Mouse (Mus musculus): ENCODE measurements around the gene Zdhhc22.

Gene Zdhhc22

DNA sequence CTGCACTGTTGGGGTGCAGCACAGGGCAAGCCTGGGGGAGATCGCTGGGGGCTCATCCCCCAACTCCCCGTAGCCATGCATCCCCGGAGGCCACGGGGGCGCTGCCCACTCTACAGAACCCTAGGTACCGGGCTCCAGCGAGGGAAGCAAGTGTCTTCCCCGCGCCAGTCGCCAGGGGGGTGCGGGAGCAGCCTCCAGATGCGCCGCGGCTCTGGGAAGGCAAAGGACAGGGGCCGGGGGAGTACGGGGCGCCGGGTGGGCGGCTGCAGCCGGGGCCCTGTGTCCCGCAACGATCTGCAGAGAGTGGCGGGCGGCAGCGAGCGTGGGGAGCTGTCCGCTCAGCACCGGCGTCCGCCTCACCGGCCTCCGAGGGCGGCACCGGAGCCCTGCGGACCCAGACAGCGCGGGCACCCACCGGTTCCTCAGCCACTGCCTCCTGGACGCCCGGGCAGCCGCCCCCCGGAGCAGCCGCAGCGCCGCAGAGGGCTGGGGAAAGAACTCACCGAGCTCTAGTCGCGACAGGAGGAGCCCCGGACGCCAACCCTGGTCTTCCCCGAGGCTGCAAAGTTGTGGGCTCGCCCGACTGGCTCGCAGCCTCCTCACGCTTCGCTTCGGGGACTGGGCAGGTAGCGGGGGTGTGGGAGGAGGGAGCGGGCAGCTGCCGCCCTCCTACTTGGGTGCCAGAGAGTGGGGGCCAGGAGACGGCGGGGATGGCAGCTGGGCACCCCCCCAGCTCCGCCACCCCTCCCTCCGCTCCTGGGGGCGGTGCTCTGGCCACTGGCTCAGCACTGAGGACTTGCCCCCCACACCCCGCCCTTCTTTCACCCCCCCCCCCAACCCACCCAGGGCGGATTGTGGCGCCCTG is at the start of gene Zdhhc22:
Zdhhc22 (minus strand) TSS at position 541 of the 865 bp plus-strand sequence.
- no peak for DNase-seq

DNA sequence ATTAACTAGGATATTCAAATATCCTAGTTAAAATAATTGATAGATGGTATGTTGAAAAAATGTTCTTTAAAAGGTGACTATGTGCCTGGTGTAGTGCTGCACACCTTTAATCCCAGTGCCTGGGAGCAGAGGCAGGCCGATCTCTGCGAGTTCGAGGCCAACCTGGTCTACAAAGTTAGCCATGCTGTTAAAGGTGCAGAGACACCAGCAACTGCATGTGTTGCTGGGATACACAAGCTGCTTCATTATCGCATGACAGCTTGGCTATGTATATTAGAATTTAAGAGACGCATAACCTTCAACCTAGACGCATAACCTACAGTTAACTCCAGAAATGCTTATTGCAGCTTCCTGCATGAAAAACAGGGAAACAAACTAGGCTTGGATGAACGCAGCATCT is 46.4 kb upstream of the Zdhhc22 start:
- DNase-seq, result no peak

DNA sequence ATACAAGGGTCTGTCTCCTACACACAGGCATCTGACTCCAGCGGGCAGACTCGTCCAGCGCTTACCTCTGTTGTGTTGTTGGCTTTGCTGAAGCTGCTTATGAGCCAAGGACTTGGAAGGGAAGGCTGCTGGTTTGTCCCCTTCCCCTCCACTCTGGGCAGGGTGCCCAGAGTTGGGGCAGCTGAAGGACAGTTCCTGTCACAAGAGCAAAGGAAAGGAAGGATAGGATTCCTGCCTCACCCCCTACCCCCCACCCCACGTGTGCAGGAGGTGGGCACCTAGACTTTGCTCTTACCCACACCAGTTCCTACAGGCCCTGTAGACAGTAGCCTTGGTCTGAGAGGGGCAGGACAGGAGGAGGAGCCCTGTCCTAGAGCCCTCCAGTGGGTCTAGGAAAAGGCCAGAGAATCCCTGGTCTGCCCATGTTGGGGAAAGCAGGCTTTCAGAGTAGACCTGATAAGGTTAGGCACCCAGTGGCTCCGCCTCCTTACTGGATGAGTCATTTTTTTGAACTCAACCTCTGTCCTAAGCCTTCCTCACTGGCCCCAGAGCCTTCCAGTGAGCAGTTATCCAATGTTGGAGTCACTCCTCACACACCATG is 41.0 kb upstream of the Zdhhc22 start:
- DNase-seq, result no peak

- DNase-seq, result no peak
Observed at GRCm38 (mm10) chr12:87029251-87029976, 39.2 kb upstream of the Zdhhc22 start.

DNA sequence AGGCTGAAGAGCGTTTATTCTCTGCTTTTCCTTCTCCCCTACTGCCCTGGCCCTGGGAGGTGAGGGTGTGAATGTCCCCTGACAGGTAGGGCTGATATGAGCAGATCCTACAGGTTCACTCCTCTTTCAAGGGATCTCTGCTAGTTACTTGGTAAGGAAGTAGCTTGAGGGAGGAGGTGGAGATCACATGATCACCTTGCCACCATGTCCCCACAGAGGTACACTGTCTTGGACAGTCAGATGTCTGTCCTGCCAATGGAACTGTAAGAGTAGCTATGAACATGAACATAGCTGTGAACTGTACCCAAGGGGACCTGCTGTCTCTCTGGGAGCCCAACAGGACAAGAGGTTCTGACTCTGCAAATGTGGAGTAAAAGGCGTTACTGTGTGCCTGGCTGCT is 37.8 kb upstream of the Zdhhc22 start:
- no peak for DNase-seq

GRCm38 (mm10) chr12:87027391-87027790 is 37.2 kb upstream of the Zdhhc22 start:
- no peak for DNase-seq

DNA sequence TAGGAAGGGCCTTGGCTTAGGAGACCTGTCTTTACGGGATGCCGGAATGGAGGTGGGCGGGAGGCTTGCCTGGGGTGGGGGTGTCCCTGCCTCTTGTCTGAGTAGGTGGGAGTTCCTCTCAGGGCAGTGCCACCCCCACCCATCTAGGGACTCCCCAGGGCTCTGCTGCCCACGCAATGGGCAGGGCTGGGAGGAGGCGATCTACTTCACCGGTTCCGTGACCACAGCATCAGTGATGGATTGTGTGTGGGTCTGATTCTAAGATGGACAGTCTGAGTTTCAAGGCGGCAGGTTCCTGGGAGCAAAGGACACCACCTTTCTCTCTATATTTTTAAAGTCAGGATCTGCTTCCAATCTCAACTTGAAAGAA is 36.6 kb upstream of the Zdhhc22 start:
- DNase-seq, result peak; percentile 29

- peak; percentile 83 for DNase-seq
Observed at GRCm38 (mm10) chr12:87026109-87026870, 36.1 kb upstream of the Zdhhc22 start.

- DNase-seq, result no peak
Observed at GRCm38 (mm10) chr12:87023456-87023855, 33.2 kb upstream of the Zdhhc22 start.

DNA sequence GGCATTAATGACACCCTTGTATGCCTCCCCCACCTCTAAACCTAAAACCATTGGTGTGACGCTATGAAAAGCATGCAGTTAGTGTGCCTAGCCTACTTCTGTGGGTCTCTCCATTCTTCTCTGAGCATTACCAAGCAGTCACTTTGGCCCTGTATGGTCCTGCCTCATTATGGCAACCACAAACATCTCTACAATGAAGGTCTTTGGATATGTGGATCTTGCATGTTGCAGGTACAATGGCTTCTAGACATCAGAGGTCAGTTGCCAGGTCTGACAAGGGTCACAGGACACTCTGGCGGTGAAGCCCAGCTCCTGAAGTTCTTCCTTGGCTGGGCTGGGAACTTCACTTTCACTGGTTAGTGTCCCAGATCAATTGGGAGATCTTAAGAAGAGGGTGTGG is 31.8 kb upstream of the Zdhhc22 start:
- DNase-seq, result no peak

GRCm38 (mm10) chr12:87021040-87021439 is 30.8 kb upstream of the Zdhhc22 start, which contains the start of gene Tmem63c:
Tmem63c (plus strand) TSS chr12:87021340.
- DNase-seq, result no peak

- DNase-seq, result no peak
Observed at GRCm38 (mm10) chr12:87018756-87019155, 28.5 kb upstream of the Zdhhc22 start.

DNA sequence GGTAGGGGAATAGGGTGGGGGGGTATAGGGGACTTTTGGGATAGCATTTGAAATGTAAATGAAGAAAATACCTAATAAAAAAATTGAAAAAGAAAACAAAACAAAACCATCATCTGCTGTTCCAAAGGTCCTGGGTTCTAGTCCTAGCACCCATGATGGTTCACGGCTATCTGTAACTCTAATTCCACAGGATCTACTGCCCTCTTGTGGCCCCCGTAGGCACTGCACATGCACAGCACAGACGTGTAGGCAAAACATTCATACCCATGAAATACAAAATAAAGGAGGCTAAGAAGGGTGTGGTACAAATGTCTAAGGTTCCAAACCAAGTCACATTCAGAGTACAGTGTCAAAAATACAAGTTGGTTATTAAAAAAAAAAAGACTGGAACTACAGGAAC is 26.8 kb upstream of the Zdhhc22 start:
- DNase-seq, result no peak

DNA sequence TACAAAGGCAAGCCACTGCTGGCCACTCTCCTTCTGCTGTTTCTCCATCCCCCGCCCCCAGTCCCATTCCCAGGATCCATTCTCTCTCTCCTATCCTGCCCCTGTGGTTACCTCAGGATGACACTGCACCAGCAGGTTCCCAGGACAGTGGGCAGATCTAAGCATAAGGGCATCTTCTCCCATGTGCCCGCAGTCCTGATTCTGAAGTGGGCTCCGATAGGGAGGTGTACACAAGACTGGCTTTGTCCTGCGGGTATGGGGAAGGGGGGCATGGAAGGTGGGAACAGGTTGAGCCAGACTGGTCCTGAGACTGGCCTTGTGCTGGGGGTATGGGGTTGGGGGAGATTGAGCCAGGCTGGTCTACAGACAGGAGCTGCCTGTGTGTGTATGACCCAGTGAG is 14.4 kb upstream of the Zdhhc22 start:
- no peak for DNase-seq

DNA sequence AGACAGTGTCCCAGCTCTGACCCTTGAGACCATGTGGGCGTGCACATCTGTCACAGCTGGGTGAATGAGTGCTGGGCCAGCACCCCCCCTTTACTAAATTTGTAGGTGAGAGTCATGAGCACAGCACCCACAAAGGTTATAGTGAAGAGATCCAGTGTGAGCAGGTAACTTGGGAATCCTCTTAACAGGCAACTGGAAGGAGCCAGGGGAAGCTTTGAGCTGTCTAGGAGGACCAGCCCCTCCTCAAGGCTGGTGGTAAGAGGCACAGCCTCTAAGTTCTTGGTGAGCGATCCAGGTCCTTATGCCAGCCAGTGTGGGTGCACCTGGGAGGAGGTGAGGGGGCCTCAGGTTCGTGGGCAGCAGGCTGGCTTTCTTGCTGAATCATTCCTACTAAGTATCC is 13.4 kb upstream of the Zdhhc22 start:
- DNase-seq, result no peak

GRCm38 (mm10) chr12:87002815-87003214 is 12.6 kb upstream of the Zdhhc22 start:
- DNase-seq, result no peak

DNA sequence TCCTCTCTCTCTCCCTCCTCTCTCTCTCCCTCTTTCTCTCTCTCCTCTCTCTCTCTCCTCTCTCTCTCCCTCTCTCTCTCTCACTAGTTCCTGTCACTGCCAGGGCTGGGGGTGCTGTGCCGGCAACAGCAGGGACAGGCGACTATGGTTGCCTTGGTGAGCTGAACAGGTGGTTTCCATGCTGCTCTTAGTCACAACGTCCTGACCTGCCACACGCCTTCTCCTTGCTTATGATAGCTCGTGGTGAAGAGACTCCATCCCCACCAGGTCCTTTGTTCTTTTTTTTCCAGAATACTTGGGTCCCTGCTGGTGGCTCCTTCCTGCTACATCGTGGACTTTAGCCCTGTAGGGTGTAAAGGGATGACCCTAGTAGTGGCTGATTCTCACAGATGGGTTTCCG is 12.0 kb upstream of the Zdhhc22 start:
- DNase-seq, result no peak

GRCm38 (mm10) chr12:87000840-87001176 is 10.6 kb upstream of the Zdhhc22 start:
- no peak for DNase-seq

GRCm38 (mm10) chr12:87000151-87000839 is 10.1 kb upstream of the Zdhhc22 start:
- DNase-seq, result no peak

GRCm38 (mm10) chr12:86999283-86999820 is 9.1 kb upstream of the Zdhhc22 start:
- DNase-seq, result no peak

- no peak for DNase-seq
Observed at GRCm38 (mm10) chr12:86998699-86999098, 8.5 kb upstream of the Zdhhc22 start.

DNA sequence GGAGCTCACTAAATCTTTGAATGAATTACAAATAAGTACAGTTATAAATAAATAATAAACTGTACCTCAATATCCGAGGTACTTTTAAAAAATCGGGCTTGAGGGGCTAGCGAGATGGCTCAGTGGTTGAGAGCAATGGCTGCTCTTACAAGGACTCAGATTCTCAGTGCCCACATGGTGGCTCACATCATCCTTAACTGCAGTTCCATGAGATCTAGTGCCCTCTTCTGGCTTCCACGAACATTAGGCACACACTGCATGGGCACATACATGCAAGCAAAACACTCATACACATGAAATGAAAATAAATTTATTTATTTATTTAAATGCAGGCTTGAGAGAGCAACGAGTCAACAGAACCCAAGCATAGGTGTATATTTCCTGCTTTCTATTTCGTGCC is 5.7 kb upstream of the Zdhhc22 start:
- DNase-seq, result no peak
